Mouse (Mus musculus) stomach, postnatal 0 days (tissue): Measurements from ENCODE around the gene Cdk8. TPM values are rescaled to one million over a fixed set of nuclear protein-coding genes. Genes with fewer than 3 reads are reported as not detected.

Experiments used
- ATAC-seq: fragments of 200-750 bp; cut with Nextera tagmentation; 2 replicates; pipeline ENCODE4 v1.8.0; 2017; ENCODE audit not compliant: low FRiP score, low TSS enrichment
- DNase-seq: peaks from one replicate; pipeline ENCODE4 v3.0.0-alpha.2; 2016; ENCODE audit warnings: low spot score
- H3K27ac ChIP-seq: fragments of 300-500 bp; sonication (generic); replicated peaks from 2 replicates; pipeline ENCODE4 v1.5.1; 2014; ENCODE audit warnings: mild to moderate bottlenecking, control low read depth
- H3K27me3 ChIP-seq: fragments of 300-500 bp; sonication (generic); 2 replicates; pipeline ENCODE4 v1.6.1; 2014; ENCODE audit warnings: low read length; ENCODE audit not compliant: control insufficient read depth, insufficient read depth
- H3K36me3 ChIP-seq: fragments of 300-500 bp; sonication (generic); 2 replicates; pipeline ENCODE4 v1.6.1; 2014; ENCODE audit warnings: low read length, mixed read lengths; ENCODE audit not compliant: control insufficient read depth, insufficient read depth
- H3K4me1 ChIP-seq: fragments of 300-500 bp; sonication (generic); replicated peaks from 2 replicates; pipeline ENCODE4 v1.6.1; 2014; ENCODE audit warnings: antibody characterized with exemption; ENCODE audit not compliant: control insufficient read depth, insufficient read depth
- H3K4me2 ChIP-seq: fragments of 300-500 bp; sonication (generic); replicated peaks from 2 replicates; pipeline ENCODE4 v1.6.1; 2014; ENCODE audit warnings: low read depth, mild to moderate bottlenecking, control low read depth, moderate library complexity
- H3K4me3 ChIP-seq: fragments of 300-500 bp; sonication (generic); 2 replicates; pipeline ENCODE4 v1.5.1; 2014; ENCODE audit warnings: low read depth, low read length, control low read depth
- H3K9ac ChIP-seq: fragments of 300-500 bp; sonication (generic); 2 replicates; pipeline ENCODE4 v1.6.1; 2014; ENCODE audit warnings: mild to moderate bottlenecking, low read length, control low read depth, mixed read lengths
- H3K9me3 ChIP-seq: fragments of 300-500 bp; sonication (generic); 2 replicates; pipeline ENCODE4 v1.6.1; 2016; ENCODE audit warnings: low read length; ENCODE audit not compliant: control insufficient read depth
- CTCF ChIP-seq: IDR thresholded peaks from 2 replicates; pipeline ENCODE4 v1.5.1; 2016; ENCODE audit warnings: antibody characterized with exemption, low read depth, mild to moderate bottlenecking, moderate library complexity
- EP300 ChIP-seq: optimal IDR thresholded peaks from 2 replicates; pipeline ENCODE3; 2016; ENCODE audit warnings: antibody characterized with exemption
- WGBS: fragments of 180-500 bp; shearing (Covaris S2); extraction: QIAGEN DNeasy Blood & Tissue Kit; methylation state at CpG from one replicate; pipeline ENCODE4 v1.1.7; 2014; 5-methylcytosine and 5-hydroxymethylcytosine counted together
- polyA plus RNA-seq: library from polyadenylated mRNA; unstranded; fragments of >200 nt; fragmentation: Nextera tagmentation; extraction: Ambion mirVana; gene quantifications from 2 replicates; pipeline ENCODE4 v1.2.1, GENCODE M21; 2015

The Cdk8 gene
- polyA plus RNA-seq, 1 experiment from 2014 or later, result 12.2 TPM

- no peak for ATAC-seq
- WGBS, result 74% methylated on average over 11 of the region's 11 CpGs
- no peak for TF ChIP-seq EP300
These were observed 63.1 kb downstream of the Cdk8 start for GRCm38 (mm10) chr5:146293919-146294700.

DNA sequence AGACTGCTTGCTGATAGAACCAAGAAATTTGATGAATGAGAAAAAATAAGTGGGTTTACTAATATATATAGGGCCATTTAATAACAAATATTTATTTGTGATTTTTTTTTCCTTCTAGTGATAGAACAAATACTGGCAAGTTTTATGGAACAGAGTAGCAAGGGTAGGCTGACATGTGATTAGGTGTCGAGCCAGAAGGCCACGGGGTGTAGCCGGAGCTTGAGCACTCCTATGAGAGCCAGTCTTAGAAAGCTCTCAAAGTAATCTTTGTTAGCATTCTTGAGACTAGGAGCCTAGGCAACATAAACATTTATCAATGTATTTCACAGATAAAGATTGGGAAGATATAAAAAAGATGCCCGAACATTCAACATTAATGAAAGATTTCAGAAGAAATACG lies 63.8 kb downstream of the Cdk8 start:
- H3K27ac ChIP-seq, result no peak overlapping the region
- no peak for DNase-seq
- no peaks in the 10 kb centered on the region for H3K27me3 ChIP-seq

More at GRCm38 (mm10) chr5:146293919-146294700, 63.1 kb downstream of the Cdk8 start:
- Histone ChIP-seq H3K36me3 (peaks cover 17% of the 10 kb centered on the region), H3K4me3 (no peak overlapping the region), H3K9me3 (no peaks in the 10 kb centered on the region), H3K9ac (no peak overlapping the region), H3K4me1 (no peaks in the 10 kb centered on the region), H3K27ac (no peak overlapping the region), H3K27me3 (no peaks in the 10 kb centered on the region), H3K4me2 (no peak overlapping the region)
- no peak for DNase-seq

DNA sequence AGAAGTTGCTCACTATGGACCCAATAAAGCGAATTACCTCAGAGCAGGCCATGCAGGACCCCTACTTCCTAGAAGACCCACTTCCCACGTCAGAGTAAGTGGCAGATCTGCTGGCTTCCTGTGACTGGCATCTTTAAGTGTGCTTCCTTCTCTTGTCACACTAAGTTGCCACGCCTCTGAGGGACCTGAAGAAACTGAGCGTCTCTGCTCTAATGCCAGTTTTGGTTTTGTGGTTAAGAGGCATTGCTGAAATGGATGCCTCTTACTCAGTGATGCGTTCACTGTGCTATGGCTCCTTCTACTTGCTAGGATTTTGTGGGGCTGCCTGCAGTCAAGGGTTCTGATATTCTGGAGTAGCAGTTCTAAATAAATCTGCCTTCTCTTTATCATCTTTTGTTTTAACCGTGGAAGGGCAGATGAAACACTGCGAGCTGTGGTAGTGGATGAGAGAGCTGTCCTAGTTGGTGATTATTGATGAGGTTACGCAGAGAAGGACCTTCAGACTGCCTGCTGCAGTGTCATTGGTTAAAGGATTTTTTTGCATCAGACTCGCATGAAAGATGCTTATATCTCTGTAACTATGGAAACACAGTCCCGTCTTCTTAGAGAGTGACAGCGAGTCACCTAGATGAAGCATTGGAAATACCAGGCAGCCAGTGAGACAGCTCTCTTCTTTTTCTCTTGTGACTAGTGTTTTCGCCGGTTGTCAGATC lies 67.9 kb downstream of the Cdk8 start:
- no peak for ATAC-seq
- H3K9me3 ChIP-seq, result no peaks in the 10 kb centered on the region
- H3K4me1 ChIP-seq, result no peaks in the 10 kb centered on the region
- peaks cover 18% of the 10 kb centered on the region for H3K36me3 ChIP-seq
- WGBS, result 85% methylated on average over 13 of the region's 13 CpGs
- no peak overlapping the region for H3K4me3 ChIP-seq
- no peak overlapping the region for H3K4me2 ChIP-seq
- H3K9ac ChIP-seq, result no peak overlapping the region
- DNase-seq, result no peak
- H3K27ac ChIP-seq, result no peak overlapping the region
- no peaks in the 10 kb centered on the region for H3K27me3 ChIP-seq
- TF ChIP-seq EP300 (no peak), CTCF (no peak)

More for the DNA sequence above, 63.8 kb downstream of the Cdk8 start:
- no peak for TF ChIP-seq EP300
- 76% methylated on average over 5 of the region's 5 CpGs for WGBS
- no peak overlapping the region for H3K9ac ChIP-seq
- H3K4me1 ChIP-seq, result no peaks in the 10 kb centered on the region
- ATAC-seq, result no peak
- H3K9me3 ChIP-seq, result no peaks in the 10 kb centered on the region
- H3K4me3 ChIP-seq, result no peak overlapping the region
- no peak overlapping the region for H3K4me2 ChIP-seq
- H3K36me3 ChIP-seq, result peaks cover 18% of the 10 kb centered on the region

- no peak for DNase-seq
- TF ChIP-seq EP300, result no peak
- no peak for TF ChIP-seq CTCF
- WGBS, result 73% methylated on average over 8 of the region's 8 CpGs
These were observed 68.5 kb downstream of the Cdk8 start for GRCm38 (mm10) chr5:146299520-146299870.

DNA sequence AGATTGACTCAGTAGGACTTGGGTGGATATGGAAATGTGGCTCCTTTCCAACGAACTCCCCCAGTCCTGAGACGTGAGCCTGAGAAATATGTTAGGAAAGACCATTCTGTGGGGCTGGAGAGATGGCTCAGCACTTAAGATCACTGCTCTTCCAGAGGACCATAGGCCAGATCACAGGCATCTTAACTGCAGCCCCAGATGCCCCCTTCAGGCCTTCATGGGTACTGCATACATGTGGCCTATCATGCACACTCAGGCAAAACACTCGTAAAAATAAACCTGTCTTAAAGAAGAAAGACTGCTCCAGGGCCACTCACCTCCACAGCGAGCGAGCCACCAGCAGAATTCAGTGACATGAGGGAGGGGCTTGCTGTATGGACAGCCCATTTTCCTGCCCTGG lies 72.4 kb downstream of the Cdk8 start:
- no peak overlapping the region for H3K27ac ChIP-seq
- no peaks in the 10 kb centered on the region for H3K4me1 ChIP-seq
- no peaks in the 10 kb centered on the region for H3K9me3 ChIP-seq
- 83% methylated on average over 5 of the region's 5 CpGs for WGBS
- H3K4me2 ChIP-seq, result no peak overlapping the region
- no peak overlapping the region for H3K4me3 ChIP-seq
- H3K36me3 ChIP-seq, result peaks cover 8% of the 10 kb centered on the region
- H3K9ac ChIP-seq, result no peak overlapping the region
- peak; percentile 53 for ATAC-seq
- peak; percentile 88 for TF ChIP-seq CTCF
- TF ChIP-seq EP300, result no peak
- H3K27me3 ChIP-seq, result no peaks in the 10 kb centered on the region
- peak; percentile 73 for DNase-seq

More at GRCm38 (mm10) chr5:146299520-146299870, 68.5 kb downstream of the Cdk8 start:
- Histone ChIP-seq H3K4me2 (no peak overlapping the region), H3K9ac (no peak overlapping the region), H3K36me3 (peaks cover 16% of the 10 kb centered on the region), H3K27me3 (no peaks in the 10 kb centered on the region), H3K27ac (no peak overlapping the region), H3K9me3 (no peaks in the 10 kb centered on the region), H3K4me3 (no peak overlapping the region), H3K4me1 (no peaks in the 10 kb centered on the region)
- ATAC-seq, result no peak
